Mouse (Mus musculus): ENCODE measurements around the gene Thrsp.

Thrsp gene

DNA sequence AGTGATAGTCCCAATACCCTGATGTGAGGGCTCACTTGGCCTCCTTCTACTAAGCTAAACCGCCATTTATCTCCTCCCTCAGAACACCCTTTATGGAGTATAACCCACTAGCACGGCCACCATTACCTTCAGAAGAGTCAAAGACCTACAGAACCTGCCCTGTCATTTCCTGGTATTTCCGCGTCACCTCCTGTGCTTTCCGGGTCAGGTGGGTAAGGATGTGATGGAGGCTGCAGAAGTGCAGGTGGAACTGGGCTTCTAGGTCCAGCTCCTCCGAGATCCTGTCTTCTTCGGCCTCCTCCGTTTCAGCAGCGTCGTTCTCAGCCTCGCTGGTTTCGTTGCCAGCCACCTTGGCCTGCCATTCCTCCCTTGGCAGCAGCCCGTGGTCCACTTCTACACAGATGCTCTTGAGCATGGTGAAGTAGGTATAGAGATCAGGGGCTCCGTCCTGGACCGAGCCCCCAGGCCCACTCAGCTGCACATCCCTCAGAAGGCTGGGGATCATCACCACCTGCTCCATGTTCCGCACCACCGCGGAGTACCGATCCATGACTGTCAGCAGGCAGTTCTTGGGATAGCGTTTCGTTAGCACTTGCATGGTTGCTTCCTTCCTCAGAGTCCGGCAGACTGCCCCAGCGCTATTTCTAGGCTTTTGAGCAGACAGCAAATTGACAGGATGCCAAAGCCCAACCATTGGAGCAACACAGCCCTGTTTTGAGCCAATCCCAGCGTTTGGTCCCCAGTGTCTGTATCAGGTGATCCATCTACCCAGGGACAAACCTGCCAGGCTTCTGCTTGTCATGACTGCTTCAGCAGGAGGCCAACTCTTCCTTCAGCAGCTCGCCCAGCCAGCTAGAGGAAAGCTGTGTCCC lies at the start of gene Thrsp:
TSS of gene Thrsp (minus strand) at position 825 of the 872 bp plus-strand sequence.
- 53% methylated on average over 25 of the region's 25 CpGs for WGBS

- WGBS, result 86% methylated on average over 3 of the region's 3 CpGs
Observed at GRCm38 (mm10) chr7:97455577-97455976, 38.0 kb upstream of the Thrsp start.

DNA sequence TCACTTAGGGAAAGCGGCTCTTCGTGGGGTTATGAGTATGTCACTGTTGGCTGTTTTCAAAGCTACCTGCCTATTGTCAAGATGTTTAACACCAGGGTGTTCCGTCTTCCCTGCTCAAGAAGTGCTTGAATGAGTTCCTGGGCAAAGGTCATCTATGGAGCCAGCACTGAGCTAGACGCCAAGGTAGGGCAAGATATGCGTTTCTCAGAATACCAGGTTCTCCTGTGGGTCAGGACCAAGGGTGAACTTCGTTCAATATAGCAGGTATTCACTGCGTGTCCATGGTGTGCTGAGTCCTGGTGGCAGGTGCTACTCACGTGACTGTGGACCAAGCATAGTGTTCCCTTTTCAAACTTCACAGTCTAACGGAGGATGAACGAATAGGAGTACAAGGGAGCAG lies 37.3 kb upstream of the Thrsp start:
- WGBS, result 96% methylated on average over 10 of the region's 10 CpGs

- WGBS, result 10% methylated on average over 27 of the region's 27 CpGs
Observed at GRCm38 (mm10) chr7:97453141-97453921, 35.8 kb upstream of the Thrsp start.

DNA sequence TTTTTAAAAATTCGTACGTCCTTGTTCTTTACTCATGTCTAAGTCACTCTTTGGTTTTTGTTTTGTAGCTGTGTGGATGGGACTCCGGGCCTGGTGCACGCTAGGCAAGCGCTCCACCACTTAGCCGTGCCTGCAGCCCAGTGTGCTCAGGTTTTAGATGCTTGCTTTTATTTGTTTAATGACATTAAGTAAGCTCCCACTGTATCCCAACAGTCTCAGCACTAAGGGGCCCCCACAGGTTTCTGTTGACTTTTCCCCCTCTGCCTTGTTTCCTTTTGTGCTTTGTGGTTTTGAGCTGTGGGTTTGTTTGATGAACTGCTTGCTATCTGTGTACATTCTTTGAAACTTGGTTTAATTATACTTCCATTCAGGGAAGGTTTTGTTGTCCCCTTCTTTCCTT lies 34.7 kb upstream of the Thrsp start:
- WGBS, result 93% methylated on average over 6 of the region's 6 CpGs

DNA sequence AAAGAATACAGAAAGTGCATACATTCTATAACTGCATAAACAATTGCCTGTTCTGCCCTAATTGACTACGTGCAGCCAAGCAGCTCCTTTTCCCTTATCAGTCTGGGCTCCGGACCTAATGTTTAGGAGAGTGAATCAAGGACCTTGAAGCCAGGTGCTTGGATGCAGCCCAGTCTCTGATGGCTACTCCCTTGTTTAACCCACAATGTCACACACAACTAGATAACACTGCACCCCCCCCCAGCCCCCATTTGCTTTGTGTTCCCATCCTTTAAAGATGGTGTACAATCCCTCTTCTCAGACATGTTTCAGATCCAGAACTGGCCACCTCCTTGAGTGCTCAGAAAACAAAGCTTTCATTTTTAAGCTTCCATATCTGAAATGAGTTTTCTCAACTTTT lies 33.5 kb upstream of the Thrsp start, which contains the start of gene Kctd14:
TSS of gene Kctd14 (plus strand) at position 301 of the 400 bp plus-strand sequence.
- WGBS, result 90% methylated on average over 2 of the region's 2 CpGs

DNA sequence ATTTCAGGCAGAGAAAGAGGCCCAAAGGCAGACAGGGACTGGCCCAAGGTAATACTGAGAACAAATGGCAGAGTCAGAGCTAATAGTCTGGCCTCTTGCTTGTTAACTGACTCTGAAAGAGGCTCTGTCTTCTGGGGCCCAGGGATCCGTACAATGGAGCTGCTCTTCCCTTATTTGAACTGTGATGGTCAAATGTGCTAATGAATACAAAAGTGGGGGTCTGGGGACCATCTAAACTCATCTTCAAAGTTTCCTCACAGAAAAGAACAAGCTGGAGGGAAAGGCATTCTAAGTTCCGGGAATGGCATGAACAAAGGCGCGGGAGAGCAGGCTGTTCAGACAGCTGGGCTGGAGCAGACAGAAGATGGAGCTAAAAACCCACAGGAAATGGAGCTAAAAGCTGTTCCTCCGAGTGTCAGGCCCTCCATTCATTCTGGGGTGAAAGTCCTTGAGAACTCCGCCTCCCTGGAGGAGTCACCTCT lies 29.6 kb upstream of the Thrsp start:
- 36% methylated on average over 6 of the region's 6 CpGs for WGBS

- WGBS, result 9% methylated on average over 6 of the region's 6 CpGs
Observed at GRCm38 (mm10) chr7:97446171-97446925, 28.8 kb upstream of the Thrsp start.

- 81% methylated on average over 10 of the region's 10 CpGs for WGBS
Observed at GRCm38 (mm10) chr7:97434517-97434916, 17.0 kb upstream of the Thrsp start.

DNA sequence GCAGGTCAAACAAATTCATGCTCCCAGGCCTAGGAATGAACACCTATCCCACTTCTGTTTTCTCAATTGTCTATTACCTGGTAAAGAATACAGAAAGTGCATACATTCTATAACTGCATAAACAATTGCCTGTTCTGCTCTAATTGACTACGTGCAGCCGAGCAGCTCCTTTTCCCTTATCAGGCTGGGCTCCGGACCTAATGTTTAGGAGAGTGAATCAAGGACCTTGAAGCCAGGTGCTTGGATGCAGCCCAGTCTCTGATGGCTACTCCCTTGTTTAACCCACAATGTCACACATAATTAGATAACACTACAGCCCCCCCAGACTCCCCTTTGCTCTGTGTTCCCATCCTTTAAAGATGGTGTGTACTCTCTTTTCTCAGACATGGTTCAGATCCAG lies 16.0 kb upstream of the Thrsp start:
- WGBS, result 82% methylated on average over 3 of the region's 3 CpGs

DNA sequence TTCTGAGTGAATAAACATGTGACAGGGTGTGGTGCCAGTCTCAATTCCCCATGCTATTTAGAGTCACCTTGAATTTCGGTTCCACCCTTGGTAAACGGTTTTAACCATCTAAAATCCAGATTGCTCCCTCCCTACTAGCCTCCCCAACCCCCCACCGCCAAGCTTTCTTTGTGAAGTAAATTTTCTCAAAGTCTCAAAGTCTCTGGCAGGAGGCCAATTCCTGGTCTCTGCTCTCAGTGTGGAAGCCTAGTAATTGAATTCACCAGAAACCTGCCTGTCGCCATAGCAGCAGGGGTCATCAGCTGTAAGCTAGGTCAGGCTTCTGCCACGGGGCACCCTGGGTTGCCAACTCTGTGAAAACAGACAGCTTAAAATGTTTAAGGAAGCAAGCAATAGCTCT lies 12.2 kb upstream of the Thrsp start:
- 17% methylated on average over 5 of the region's 5 CpGs for WGBS

GRCm38 (mm10) chr7:97427778-97428420 lies 10.4 kb upstream of the Thrsp start:
- 63% methylated on average over 5 of the region's 5 CpGs for WGBS

DNA sequence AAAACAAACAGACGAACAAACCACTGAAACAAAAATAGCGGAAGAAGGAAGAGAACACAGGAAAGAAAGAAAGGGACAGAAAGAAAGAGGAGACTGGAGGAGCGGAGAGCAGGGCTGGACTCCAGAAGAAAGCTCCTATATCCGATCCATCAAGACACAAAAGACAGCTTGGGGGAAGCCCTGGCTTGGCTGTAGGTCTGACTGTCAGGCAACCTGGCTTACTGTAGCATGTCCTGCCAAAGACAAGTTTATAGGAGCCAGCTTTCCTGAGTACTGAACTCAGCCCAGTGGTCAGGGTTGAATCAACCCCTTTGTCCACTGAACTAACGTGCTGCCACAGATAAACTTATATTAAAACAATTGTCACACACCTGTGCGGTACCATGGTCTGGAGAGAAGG lies 9.8 kb upstream of the Thrsp start:
- WGBS, result 73% methylated on average over 6 of the region's 6 CpGs

DNA sequence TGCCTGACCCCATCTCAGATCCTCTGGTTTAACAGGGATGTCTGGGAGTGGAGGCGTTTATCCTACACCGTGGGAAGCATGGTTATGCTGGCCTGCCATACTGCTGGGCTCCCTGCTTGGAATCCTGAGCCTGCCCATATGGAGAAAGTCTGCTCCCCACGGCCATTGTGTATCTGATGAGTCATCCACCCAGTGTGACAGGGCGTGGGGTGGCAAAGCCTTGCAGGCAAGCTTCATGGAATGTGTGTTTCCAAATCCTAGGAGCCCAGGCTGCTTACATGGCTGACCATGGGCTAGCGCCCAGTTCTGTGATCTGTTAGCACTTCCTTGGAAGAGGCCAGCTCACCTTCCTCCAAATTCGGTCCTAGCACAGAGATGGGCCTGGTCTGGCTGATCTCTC lies 9.0 kb upstream of the Thrsp start:
- WGBS, result 52% methylated on average over 6 of the region's 6 CpGs

- 8% methylated on average over 12 of the region's 12 CpGs for WGBS
Observed at GRCm38 (mm10) chr7:97424621-97425245, 7.2 kb upstream of the Thrsp start.

- 75% methylated on average over 5 of the region's 5 CpGs for WGBS
Observed at GRCm38 (mm10) chr7:97423754-97424153, 6.2 kb upstream of the Thrsp start.

DNA sequence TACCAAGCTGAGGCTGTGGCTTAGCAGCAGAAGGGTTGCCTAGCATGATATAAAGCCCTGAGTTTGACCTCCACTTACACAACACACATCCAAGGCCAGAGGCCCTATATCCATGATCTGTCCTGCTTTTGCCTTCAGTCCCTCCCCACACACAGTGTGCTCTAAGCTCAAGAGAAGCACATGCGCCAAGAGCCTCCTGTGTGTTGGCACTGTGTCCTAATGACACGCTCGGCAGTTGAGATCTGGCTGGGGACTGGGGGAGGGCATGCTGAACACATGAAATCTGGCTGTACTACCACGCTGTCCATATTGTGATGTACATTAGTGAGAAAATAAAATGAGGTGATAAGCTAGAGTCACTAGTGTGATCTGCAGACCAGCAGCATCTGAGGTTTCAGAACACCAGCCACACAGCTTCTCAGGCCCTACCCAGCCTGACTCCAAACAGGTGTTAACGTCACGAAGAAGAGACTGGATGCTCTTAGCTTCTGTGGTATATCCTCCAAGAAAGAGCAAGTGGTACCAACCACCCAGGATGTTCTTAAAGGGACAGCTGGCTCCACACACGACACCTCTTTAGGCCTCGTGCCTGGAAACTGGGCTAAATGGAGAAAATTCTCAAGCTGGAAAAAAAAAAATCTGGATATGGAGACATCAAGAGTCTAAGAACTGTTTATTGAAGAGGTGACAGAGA lies 3.6 kb upstream of the Thrsp start:
- WGBS, result 57% methylated on average over 8 of the region's 8 CpGs

- 72% methylated on average over 1 of the region's 1 CpGs for WGBS
Observed at GRCm38 (mm10) chr7:97420406-97420805, 2.9 kb upstream of the Thrsp start.

DNA sequence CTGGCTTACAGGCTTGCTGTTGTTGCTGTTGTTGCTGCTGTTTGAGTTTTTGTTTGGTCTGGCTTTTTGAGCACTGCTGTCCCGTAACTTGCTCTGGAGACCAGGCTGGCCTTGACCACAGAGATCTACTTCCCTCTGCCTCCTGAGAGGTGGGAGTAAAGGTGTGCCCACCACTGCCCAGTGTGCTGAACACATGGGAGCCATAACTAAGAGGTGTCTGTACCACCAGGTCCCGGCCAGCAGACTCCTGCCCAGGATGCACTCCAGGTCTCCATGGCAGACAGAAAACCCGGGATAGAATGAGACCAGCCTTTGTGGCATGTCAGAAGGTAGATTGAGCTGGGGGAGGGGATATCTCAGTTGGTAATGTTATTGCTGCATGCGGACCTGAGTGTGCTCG lies 1.6 kb upstream of the Thrsp start:
- WGBS, result 89% methylated on average over 5 of the region's 5 CpGs

DNA sequence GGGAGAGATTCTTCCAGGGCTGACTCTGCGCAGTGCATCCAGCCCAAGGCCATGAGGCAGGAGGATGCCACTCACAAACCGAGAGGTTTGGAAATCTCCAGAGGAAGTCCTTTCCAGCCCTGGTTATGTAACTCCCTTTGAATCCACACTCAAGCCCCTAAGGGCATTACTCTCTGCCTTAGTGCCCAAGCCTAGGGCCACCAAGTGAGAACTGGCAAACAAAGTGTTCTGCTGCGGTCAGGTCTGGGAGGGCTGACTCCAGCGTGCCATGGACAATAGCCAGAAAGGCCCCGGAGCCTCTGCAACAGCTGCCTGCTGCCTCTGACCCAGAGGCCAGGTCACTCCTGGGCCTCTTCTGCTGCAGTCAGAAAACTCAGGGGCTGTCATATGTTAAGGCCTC lies 1.2 kb upstream of the Thrsp start:
- 70% methylated on average over 5 of the region's 5 CpGs for WGBS

Data from cerebral cortex, adult 2 months (tissue).